Mouse (Mus musculus) induced T-regulatory cell, adult 2 months (primary cell): ENCODE data around the gene Ovgp1.
"Not testable (repeated sequence)": the region's sequence is repeated elsewhere in the genome, so short reads cannot be mapped to it uniquely, and the experiment has no call there.

ENCODE experiments used
- DNase-seq: peaks from one replicate; pipeline ENCODE4 v3.0.0-alpha.2; 2012; ENCODE audit warnings: low read depth

Ovgp1 gene

GRCm38 (mm10) chr3:105973411-105973810, at the start of gene Ovgp1:
TSS of gene Ovgp1 (plus strand) at chr3:105973711.
- DNase-seq: no peak

GRCm38 (mm10) chr3:105924616-105925015, 48.9 kb upstream of the Ovgp1 start:
- DNase-seq: no peak

GRCm38 (mm10) chr3:105927561-105928194, 45.8 kb upstream of the Ovgp1 start:
- no peak for DNase-seq

- no peak for DNase-seq
These were observed 45.3 kb upstream of the Ovgp1 start for GRCm38 (mm10) chr3:105928195-105928569.

GRCm38 (mm10) chr3:105928781-105929180, 44.7 kb upstream of the Ovgp1 start:
- DNase-seq: no peak

GRCm38 (mm10) chr3:105929821-105930220, 43.7 kb upstream of the Ovgp1 start:
- DNase-seq: no peak

- no peak for DNase-seq
These were observed 42.4 kb upstream of the Ovgp1 start for GRCm38 (mm10) chr3:105931095-105931494.

- DNase-seq: no peak
These were observed 41.1 kb upstream of the Ovgp1 start, which contains the start of gene I830077J02Rik for GRCm38 (mm10) chr3:105932240-105933071. TSS of gene I830077J02Rik (minus strand) at chr3:105932664.

GRCm38 (mm10) chr3:105933926-105934325, 39.6 kb upstream of the Ovgp1 start:
- DNase-seq: no peak

GRCm38 (mm10) chr3:105935033-105935432, 38.5 kb upstream of the Ovgp1 start:
- no peak for DNase-seq

GRCm38 (mm10) chr3:105936111-105936510, 37.4 kb upstream of the Ovgp1 start:
- DNase-seq: no peak

GRCm38 (mm10) chr3:105951348-105951747, 22.2 kb upstream of the Ovgp1 start:
- no peak for DNase-seq

GRCm38 (mm10) chr3:105957235-105957634, 16.3 kb upstream of the Ovgp1 start:
- peak; percentile 18 for DNase-seq

- DNase-seq: peak; percentile 42
These were observed 15.3 kb upstream of the Ovgp1 start for GRCm38 (mm10) chr3:105958204-105958603.

GRCm38 (mm10) chr3:105958974-105959580, 14.4 kb upstream of the Ovgp1 start, which contains the start of gene Wdr77:
TSS of gene Wdr77 (plus strand) at chr3:105959369.
- peak; percentile 100 for DNase-seq

- DNase-seq: no peak
These were observed 13.9 kb upstream of the Ovgp1 start for GRCm38 (mm10) chr3:105959585-105959984.

GRCm38 (mm10) chr3:105959999-105960398, 13.5 kb upstream of the Ovgp1 start, which contains the start of gene Atp5f1:
TSS of gene Atp5f1 (minus strand) at chr3:105960099.
- DNase-seq: no peak

GRCm38 (mm10) chr3:105960700-105961099, 12.8 kb upstream of the Ovgp1 start:
- peak; percentile 49 for DNase-seq

- no peak for DNase-seq
These were observed 1.6 kb upstream of the Ovgp1 start for GRCm38 (mm10) chr3:105971831-105972446.

GRCm38 (mm10) chr3:105974174-105974573, 663 bp downstream of the Ovgp1 start:
- no peak for DNase-seq

GRCm38 (mm10) chr3:105989611-105990010, 16.1 kb downstream of the Ovgp1 start:
- DNase-seq: not testable (repeated sequence)

- DNase-seq: peak; percentile 83
These were observed 18.3 kb downstream of the Ovgp1 start for GRCm38 (mm10) chr3:105991653-105992283.
